Mouse (Mus musculus) neutrophil, adult 83 days (primary cell): Measurements from ENCODE around the gene Iqcf6. TPM values are rescaled to one million over a fixed set of nuclear protein-coding genes. Genes with fewer than 3 reads are reported as not detected.

Experiments
- total RNA-seq, 2 experiments: library from RNA; stranded (reverse); gene quantifications; one replicate each; pipeline ENCODE4 v1.2.4; 2023

The Iqcf6 gene
- not detected for total RNA-seq

GRCm38 (mm10) chr9:106626282-106626681 lies at the start of gene Iqcf6:
TSS of gene Iqcf6 (plus strand) at chr9:106626582.

GRCm38 (mm10) chr9:106655884-106656720 lies 29.7 kb downstream of the Iqcf6 start, which contains the start of gene Grm2:
TSS of gene Grm2 (minus strand) at chr9:106656082.

Other genes starting within 250 kb of the Iqcf6 start
- 100 to 1,000 TPM; 320 to 397 TPM for gene Rpl29, start 197.1 kb upstream of the Iqcf6 start, total RNA-seq
- 1 to 10 TPM; 4.6 to 5.3 TPM for gene Acy1, start 188.3 kb upstream of the Iqcf6 start, total RNA-seq
- gene Abhd14b, start 179.1 kb upstream of the Iqcf6 start, total RNA-seq = 1 to 10 TPM; 1.2 to 1.3 TPM
- 1 to 10 TPM; 1.8 to 1.9 TPM for gene Abhd14a, start 178.9 kb upstream of the Iqcf6 start, total RNA-seq
- gene Pcbp4, start 173.3 kb upstream of the Iqcf6 start, total RNA-seq = 1 to 10 TPM; 1.6 to 2.2 TPM
- gene Gpr62, start 160.6 kb upstream of the Iqcf6 start, total RNA-seq = not detected
- 10 to 100 TPM in 1 of 2 experiments, 1 to 10 TPM in 1; 8.3 to 13.0 TPM for gene Rrp9, start 150.6 kb upstream of the Iqcf6 start, total RNA-seq
- gene Parp3, start 149.6 kb upstream of the Iqcf6 start, total RNA-seq = 10 to 100 TPM; 12.8 to 18.8 TPM
- gene Iqcf1, start 126.6 kb upstream of the Iqcf6 start, total RNA-seq = not detected
- not detected for gene Iqcf5, start 112.0 kb upstream of the Iqcf6 start, total RNA-seq
- not detected for gene Iqcf3, start 65.0 kb upstream of the Iqcf6 start, total RNA-seq
- gene Iqcf4, start 55.6 kb upstream of the Iqcf6 start, total RNA-seq = not detected
- not detected for gene Grm2, start 29.5 kb downstream of the Iqcf6 start, total RNA-seq
- gene Tex264, start 59.3 kb downstream of the Iqcf6 start, total RNA-seq = 1 to 10 TPM; 6.7 to 7.8 TPM
- gene Rad54l2, start 162.6 kb downstream of the Iqcf6 start, total RNA-seq = 10 to 100 TPM; 12.3 to 14.9 TPM
- gene Dcaf1, start 195.3 kb downstream of the Iqcf6 start, total RNA-seq = 10 to 100 TPM in 1 of 2 experiments, 1 to 10 TPM in 1; 6.8 to 10.1 TPM